Mouse (Mus musculus): ENCODE results near the gene Gucy2c. TPM values are rescaled to one million over a fixed set of nuclear protein-coding genes. Genes with fewer than 3 reads are reported as not detected.

Gene Gucy2c
- polyA plus RNA-seq, 1 experiment = 0.31 TPM

- H3K27ac ChIP-seq (ENCODE audit: control insufficient read depth, insufficient read depth, low read length) = no peak overlapping the region
- no peak for TF ChIP-seq POLR2A (IDR thresholded peaks at IDR 0.05; ENCODE audit: control insufficient read depth, extremely low read depth, insufficient read depth, low read length, poor library complexity)
- TF ChIP-seq CTCF (IDR thresholded peaks at IDR 0.05; ENCODE audit: borderline replicate concordance, control insufficient read depth, extremely low read depth, insufficient read depth, low read length, poor library complexity) = no peak
- DNase-seq = no peak
- 65% methylated on average over 11 of the region's 11 CpGs for WGBS
- H3K4me1 ChIP-seq (replicated peaks; ENCODE audit: control insufficient read depth, insufficient read depth, low read length) = peaks cover 3% of the 10 kb centered on the region; the same call in 1 of the 2 replicates
- no peak overlapping the region for H3K4me3 ChIP-seq (ENCODE audit: control insufficient read depth, insufficient read depth, low read length)
- H3K36me3 ChIP-seq (ENCODE audit: control insufficient read depth, insufficient read depth, low read length) = no peaks in the 10 kb centered on the region
- H3K27me3 ChIP-seq (ENCODE audit: control insufficient read depth, insufficient read depth, low read length) = peaks cover 3% of the 10 kb centered on the region; the same call in 1 of the 2 replicates
Observed at GRCm38 (mm10) chr6:136662063-136662462, 119.5 kb downstream of the Gucy2c start.

GRCm38 (mm10) chr6:136661706-136662016, 119.9 kb downstream of the Gucy2c start, which contains the start of gene Plbd1:
Gene Plbd1, minus strand, starts transcription at chr6:136661928.
- no peak within 1 kb of the TSS; the same call in 1 of the 2 replicates for H3K4me3 ChIP-seq (ENCODE audit: control insufficient read depth, insufficient read depth, low read length)
- no peak for TF ChIP-seq CTCF (IDR thresholded peaks at IDR 0.05; ENCODE audit: borderline replicate concordance, control insufficient read depth, extremely low read depth, insufficient read depth, low read length, poor library complexity)
- no peak for TF ChIP-seq POLR2A (IDR thresholded peaks at IDR 0.05; ENCODE audit: control insufficient read depth, extremely low read depth, insufficient read depth, low read length, poor library complexity)
- no peaks in the 10 kb centered on the region for H3K36me3 ChIP-seq (ENCODE audit: control insufficient read depth, insufficient read depth, low read length)
- WGBS = 5% methylated on average over 19 of the region's 19 CpGs
- peaks cover 3% of the 10 kb centered on the region; the same call in 1 of the 2 replicates for H3K4me1 ChIP-seq (replicated peaks; ENCODE audit: control insufficient read depth, insufficient read depth, low read length)
- no peak within 1 kb of the TSS for H3K27ac ChIP-seq (ENCODE audit: control insufficient read depth, insufficient read depth, low read length)
- DNase-seq = peak; percentile 9
- H3K27me3 ChIP-seq (ENCODE audit: control insufficient read depth, insufficient read depth, low read length) = peaks cover 3% of the 10 kb centered on the region; the same call in 1 of the 2 replicates

GRCm38 (mm10) chr6:136660831-136661705, 120.5 kb downstream of the Gucy2c start:
- no peak overlapping the region for H3K27ac ChIP-seq (ENCODE audit: control insufficient read depth, insufficient read depth, low read length)
- H3K36me3 ChIP-seq (ENCODE audit: control insufficient read depth, insufficient read depth, low read length) = no peaks in the 10 kb centered on the region
- peaks cover 3% of the 10 kb centered on the region; the same call in 1 of the 2 replicates for H3K27me3 ChIP-seq (ENCODE audit: control insufficient read depth, insufficient read depth, low read length)
- TF ChIP-seq POLR2A (IDR thresholded peaks at IDR 0.05; ENCODE audit: control insufficient read depth, extremely low read depth, insufficient read depth, low read length, poor library complexity) = no peak
- DNase-seq = no peak
- H3K4me3 ChIP-seq (ENCODE audit: control insufficient read depth, insufficient read depth, low read length) = no peak overlapping the region; the same call in 1 of the 2 replicates
- H3K4me1 ChIP-seq (replicated peaks; ENCODE audit: control insufficient read depth, insufficient read depth, low read length) = peaks cover 3% of the 10 kb centered on the region; the same call in 1 of the 2 replicates
- WGBS = 39% methylated on average over 34 of the region's 34 CpGs

- Histone ChIP-seq H3K27me3 (ENCODE audit: control insufficient read depth, insufficient read depth, low read length) (peaks cover 3% of the 10 kb centered on the region; the same call in 1 of the 2 replicates), H3K27ac (ENCODE audit: control insufficient read depth, insufficient read depth, low read length) (no peak overlapping the region), H3K4me3 (ENCODE audit: control insufficient read depth, insufficient read depth, low read length) (no peak overlapping the region), H3K4me1 (replicated peaks; ENCODE audit: control insufficient read depth, insufficient read depth, low read length) (peaks cover 3% of the 10 kb centered on the region; the same call in 1 of the 2 replicates), H3K36me3 (ENCODE audit: control insufficient read depth, insufficient read depth, low read length) (no peaks in the 10 kb centered on the region)
- TF ChIP-seq POLR2A (IDR thresholded peaks at IDR 0.05; ENCODE audit: control insufficient read depth, extremely low read depth, insufficient read depth, low read length, poor library complexity) = no peak
- no peak for TF ChIP-seq CTCF (IDR thresholded peaks at IDR 0.05; ENCODE audit: borderline replicate concordance, control insufficient read depth, extremely low read depth, insufficient read depth, low read length, poor library complexity)
- 78% methylated on average over 9 of the region's 9 CpGs for WGBS
- no peak for DNase-seq
Observed at GRCm38 (mm10) chr6:136659226-136659625, 122.3 kb downstream of the Gucy2c start.

- Histone ChIP-seq H3K27ac (ENCODE audit: control insufficient read depth, insufficient read depth, low read length) (no peak overlapping the region), H3K27me3 (ENCODE audit: control insufficient read depth, insufficient read depth, low read length) (peaks cover 3% of the 10 kb centered on the region; the same call in 1 of the 2 replicates), H3K4me3 (ENCODE audit: control insufficient read depth, insufficient read depth, low read length) (no peak overlapping the region), H3K36me3 (ENCODE audit: control insufficient read depth, insufficient read depth, low read length) (no peaks in the 10 kb centered on the region), H3K4me1 (replicated peaks; ENCODE audit: control insufficient read depth, insufficient read depth, low read length) (peaks cover 3% of the 10 kb centered on the region; the same call in 1 of the 2 replicates)
- WGBS = 93% methylated on average over 4 of the region's 4 CpGs
- DNase-seq = no peak
- no peak for TF ChIP-seq CTCF (IDR thresholded peaks at IDR 0.05; ENCODE audit: borderline replicate concordance, control insufficient read depth, extremely low read depth, insufficient read depth, low read length, poor library complexity)
- no peak for TF ChIP-seq POLR2A (IDR thresholded peaks at IDR 0.05; ENCODE audit: control insufficient read depth, extremely low read depth, insufficient read depth, low read length, poor library complexity)
Observed at GRCm38 (mm10) chr6:136658303-136658702, 123.3 kb downstream of the Gucy2c start.

GRCm38 (mm10) chr6:136655786-136656185, 125.8 kb downstream of the Gucy2c start:
- DNase-seq = no peak
- TF ChIP-seq CTCF (IDR thresholded peaks at IDR 0.05; ENCODE audit: borderline replicate concordance, control insufficient read depth, extremely low read depth, insufficient read depth, low read length, poor library complexity) (no peak), POLR2A (IDR thresholded peaks at IDR 0.05; ENCODE audit: control insufficient read depth, extremely low read depth, insufficient read depth, low read length, poor library complexity) (no peak)
- Histone ChIP-seq H3K4me3 (ENCODE audit: control insufficient read depth, insufficient read depth, low read length) (no peak overlapping the region), H3K27me3 (ENCODE audit: control insufficient read depth, insufficient read depth, low read length) (no peaks in the 10 kb centered on the region; the same call in 1 of the 2 replicates), H3K36me3 (ENCODE audit: control insufficient read depth, insufficient read depth, low read length) (no peaks in the 10 kb centered on the region), H3K27ac (ENCODE audit: control insufficient read depth, insufficient read depth, low read length) (no peak overlapping the region), H3K4me1 (replicated peaks; ENCODE audit: control insufficient read depth, insufficient read depth, low read length) (no peaks in the 10 kb centered on the region)
- WGBS = 95% methylated on average over 11 of the region's 11 CpGs
